Mouse (Mus musculus) T-helper 2 cell (primary cell): ENCODE data around the gene Unc13b.

Source experiments
- in situ Hi-C: fragments of 300-600 bp; cut with MboI, MseI; formaldehyde crosslinking; loops from one replicate; pipeline ENCODE4 v1.15.1; 2025; ENCODE audit warnings: high pct_unique_total_duplicates

The Unc13b gene

GRCm38 (mm10) chr4:43058753-43059654 is at the start of gene Unc13b:
Unc13b (plus strand) TSS chr4:43058953.
- in situ Hi-C loops, result no loop called here

GRCm38 (mm10) chr4:43010161-43011038 is 48.4 kb upstream of the Unc13b start, which contains the start of gene Fancg:
Fancg (minus strand) TSS chr4:43010506.
- in situ Hi-C loops, result no loop called here

- in situ Hi-C loops, result no loop called here
Observed at GRCm38 (mm10) chr4:43012091-43012490, 46.7 kb upstream of the Unc13b start.

- in situ Hi-C loops, result no loop called here
Observed at GRCm38 (mm10) chr4:43018156-43018555, 40.6 kb upstream of the Unc13b start.

GRCm38 (mm10) chr4:43019176-43019575 is 39.6 kb upstream of the Unc13b start:
- in situ Hi-C loops, result no loop called here

GRCm38 (mm10) chr4:43019641-43020465 is 38.9 kb upstream of the Unc13b start:
- in situ Hi-C loops, result loop anchor here (10.0 kb wide), 1 partner anchor 545 kb away; the partner anchor contains the start of genes Creb3 and Tln1

GRCm38 (mm10) chr4:43020876-43021275 is 37.9 kb upstream of the Unc13b start:
- in situ Hi-C loops, result loop anchor here (10.0 kb wide), 1 partner anchor 544 kb away; the partner anchor contains the start of genes Creb3 and Tln1

- in situ Hi-C loops, result loop anchor here (10.0 kb wide), 1 partner anchor 543 kb away; the partner anchor contains the start of genes Creb3 and Tln1
Observed at GRCm38 (mm10) chr4:43021341-43021740, 37.4 kb upstream of the Unc13b start.

- in situ Hi-C loops, result loop anchor here (5.0 to 10.0 kb wide), 2 partner anchors 72 to 540 kb away; partner anchors contain the start of genes Creb3 and Tln1
Observed at GRCm38 (mm10) chr4:43024673-43025072, 34.1 kb upstream of the Unc13b start.

- in situ Hi-C loops, result loop anchor here (5.0 to 10.0 kb wide), 2 partner anchors 73 to 539 kb away; partner anchors contain the start of genes Creb3 and Tln1
Observed at GRCm38 (mm10) chr4:43025084-43025960, 33.4 kb upstream of the Unc13b start, which contains the start of gene Pigo. Pigo (minus strand) TSS chr4:43025819.

GRCm38 (mm10) chr4:43029121-43029520 is 29.6 kb upstream of the Unc13b start:
- in situ Hi-C loops, result loop anchor here (5.0 to 10.0 kb wide), 2 partner anchors 77 to 536 kb away; partner anchors contain the start of genes Creb3 and Tln1

GRCm38 (mm10) chr4:43029749-43030148 is 29.0 kb upstream of the Unc13b start:
- in situ Hi-C loops, result loop anchor here (5.0 to 10.0 kb wide), 2 partner anchors 77 to 535 kb away; partner anchors contain the start of genes Creb3 and Tln1

- in situ Hi-C loops, result no loop called here
Observed at GRCm38 (mm10) chr4:43030352-43030751, 28.4 kb upstream of the Unc13b start.

GRCm38 (mm10) chr4:43030780-43031230 is 27.9 kb upstream of the Unc13b start:
- in situ Hi-C loops, result no loop called here

- in situ Hi-C loops, result no loop called here
Observed at GRCm38 (mm10) chr4:43031237-43031995, 27.3 kb upstream of the Unc13b start, which contains the start of gene Stoml2. Stoml2 (minus strand) TSS chr4:43031710.

GRCm38 (mm10) chr4:43032501-43032900 is 26.3 kb upstream of the Unc13b start:
- in situ Hi-C loops, result no loop called here

- in situ Hi-C loops, result no loop called here
Observed at GRCm38 (mm10) chr4:43033481-43033880, 25.3 kb upstream of the Unc13b start.

- in situ Hi-C loops, result no loop called here
Observed at GRCm38 (mm10) chr4:43035851-43036250, 22.9 kb upstream of the Unc13b start.

GRCm38 (mm10) chr4:43036356-43036755 is 22.4 kb upstream of the Unc13b start:
- in situ Hi-C loops, result no loop called here
